Mouse (Mus musculus) liver, postnatal 0 days (tissue): ENCODE data around the gene Rarres1.

Experiments
- CTCF ChIP-seq: sonication (generic); IDR thresholded peaks from 2 replicates; pipeline ENCODE4 v1.5.1; 2016; ENCODE audit warnings: antibody characterized with exemption, low read depth
- EP300 ChIP-seq: IDR thresholded peaks from 2 replicates; pipeline ENCODE4 v1.6.1; 2016; ENCODE audit warnings: antibody characterized with exemption, low read depth, mild to moderate bottlenecking

GRCm38 (mm10) chr3:67466576-67466975 lies 48.7 kb downstream of the Rarres1 start:
- TF ChIP-seq EP300, result no peak
- no peak for TF ChIP-seq CTCF
